Mouse (Mus musculus) liver, adult 2 months (tissue): ENCODE measurements at regions not wholly inside any gene's neighbourhood (a gene's known extent, or its start where the extent isn't known, plus 50 kb on each side); places are given as distances from the start of the nearest gene placed in this dataset.

ENCODE experiments used
- CTCF ChIP-seq: fragments of 200-500 bp; IDR thresholded peaks from 2 replicates; pipeline ENCODE4 v1.5.1; 2011; ENCODE audit warnings: low read depth, low read length, control low read depth
- POLR2A ChIP-seq: fragments of 200-500 bp; IDR thresholded peaks from 2 replicates; pipeline ENCODE4 v1.6.1; 2011; ENCODE audit warnings: low read length, control low read depth; ENCODE audit not compliant: insufficient read depth; ENCODE audit errors: extremely low read depth

GRCm38 (mm10) chr10:98185666-98186065 is 459.1 kb upstream of the C030005K15Rik start:
- TF ChIP-seq CTCF (no peak), POLR2A (no peak)
